Mouse (Mus musculus) layer of hippocampus, adult 2 months (tissue): ENCODE measurements around the gene Agrn. TPM values are rescaled to one million over a fixed set of nuclear protein-coding genes. Genes with fewer than 3 reads are reported as not detected.

Experiments used
- DNase-seq, 2 experiments: peaks; one replicate each; pipeline ENCODE4 v3.0.0; 2022; ENCODE audit warnings: low spot score in 2 of 2
- H3K27ac ChIP-seq: fragments of 200-600 bp; 2 replicates; pipeline ENCODE4 v1.8.1; 2022
- H3K4me3 ChIP-seq: fragments of 200-600 bp; 2 replicates; pipeline ENCODE4 v1.8.1; 2022; ENCODE audit warnings: mild to moderate bottlenecking
- CTCF ChIP-seq: fragments of 200-600 bp; conservative IDR thresholded peaks from 2 replicates; pipeline ENCODE4 v1.8.1; 2022; ENCODE audit warnings: antibody characterized with exemption, mild to moderate bottlenecking, moderate library complexity
- microRNA-seq, 2 experiments: library from miRNA; unstranded; fragments of <30 nt; microRNA quantifications; one replicate each; pipeline ENCODE4 v1.2.0; 2021
- total RNA-seq, 2 experiments: library from RNA; stranded (reverse); gene quantifications; 2 replicates each; pipeline ENCODE4 v1.2.3; 2021

Agrn gene
- total RNA-seq, 2 experiments from 2014 or later: 146 to 148 TPM

DNA sequence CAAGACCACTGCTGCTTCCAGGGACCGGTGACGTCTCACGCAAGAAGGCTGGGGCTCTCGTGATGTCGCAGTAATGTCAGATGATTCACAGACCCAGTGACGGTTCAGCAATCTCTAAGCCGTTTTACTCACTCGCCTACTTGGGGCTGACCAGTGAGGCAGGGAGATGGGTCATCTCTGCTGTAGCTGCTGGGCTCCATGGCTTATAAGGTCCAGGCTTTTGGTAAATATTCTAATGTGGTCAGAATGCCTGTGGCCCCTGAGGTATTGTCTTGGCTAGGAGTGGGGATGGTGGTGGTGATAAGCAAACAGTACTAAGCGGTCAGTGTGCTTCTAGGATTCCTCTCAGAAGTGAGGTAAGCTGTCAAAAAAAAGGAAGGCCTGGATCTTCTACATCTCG, 66.3 kb downstream of the Agrn start:
- Histone ChIP-seq H3K4me3 (no peak overlapping the region), H3K27ac (no peak overlapping the region)
- no peak for TF ChIP-seq CTCF
- DNase-seq: no peak

DNA sequence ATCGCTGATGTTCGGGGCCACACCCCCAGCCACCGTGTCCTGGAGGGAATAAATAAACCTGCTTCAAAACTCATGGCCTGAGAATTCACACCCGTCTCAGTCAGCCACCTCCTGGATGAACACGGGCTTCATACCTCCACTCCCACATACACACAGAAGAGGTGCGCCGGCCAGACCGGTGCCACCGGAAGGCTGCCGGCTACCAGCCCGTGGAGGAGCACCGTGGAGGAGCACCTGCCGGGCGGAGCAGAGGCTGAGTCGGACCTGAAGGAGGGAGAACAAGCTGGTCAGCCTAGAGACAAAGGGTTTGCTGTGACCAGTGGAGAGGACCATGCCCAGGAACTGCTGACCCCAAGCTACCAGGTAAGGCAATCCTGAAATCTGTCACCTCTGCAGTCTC, 66.9 kb downstream of the Agrn start, which contains the start of gene Rnf223:
Rnf223 (plus strand) TSS at position 78 of the 400 bp plus-strand sequence.
- Histone ChIP-seq H3K27ac (no peak within 1 kb of the TSS), H3K4me3 (no peak within 1 kb of the TSS)
- no peak for TF ChIP-seq CTCF
- no peak for DNase-seq

DNA sequence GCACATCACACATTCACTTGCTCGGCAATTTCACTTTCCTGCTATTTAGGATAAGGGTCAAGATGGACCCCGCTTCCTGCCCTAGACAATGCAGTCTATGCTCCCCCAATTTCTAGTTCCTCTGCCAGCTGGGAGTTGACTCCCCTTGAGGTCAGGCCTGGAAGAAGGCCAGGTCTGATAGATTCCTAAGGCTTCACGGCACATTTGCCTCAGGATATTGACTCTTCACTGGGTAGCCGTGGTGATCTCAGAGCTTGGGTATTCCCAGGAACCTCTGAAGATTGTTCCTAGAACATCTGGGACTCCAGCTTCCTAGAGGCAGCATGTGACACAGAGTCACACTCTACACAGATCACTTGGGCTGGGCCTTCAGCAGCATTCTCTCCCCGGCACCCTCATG, 68.5 kb downstream of the Agrn start:
- Histone ChIP-seq H3K27ac (no peak overlapping the region), H3K4me3 (no peak overlapping the region)
- no peak for TF ChIP-seq CTCF
- no peak for DNase-seq

DNA sequence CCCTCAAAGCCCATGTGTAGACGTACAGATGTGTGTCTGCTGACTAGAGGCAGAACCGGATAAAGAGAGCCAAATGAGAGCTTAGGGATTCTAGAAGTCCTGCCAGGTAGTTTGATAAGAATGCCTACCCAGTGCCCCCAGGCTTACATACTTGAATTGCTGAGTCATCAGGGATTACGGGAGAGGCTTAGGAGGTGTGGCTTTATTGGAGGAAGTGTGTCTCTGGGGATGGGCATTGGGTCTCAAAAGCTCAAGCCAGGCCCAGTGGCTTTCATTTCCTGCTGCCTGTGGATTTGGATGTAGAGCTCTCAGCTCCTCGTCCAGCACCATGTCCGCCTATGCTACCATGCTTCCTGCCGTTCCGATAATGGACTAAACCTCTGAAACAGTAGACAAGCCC, 70.4 kb downstream of the Agrn start:
- Histone ChIP-seq H3K27ac (no peak overlapping the region), H3K4me3 (no peak overlapping the region)
- no peak for TF ChIP-seq CTCF
- no peak for DNase-seq

DNA sequence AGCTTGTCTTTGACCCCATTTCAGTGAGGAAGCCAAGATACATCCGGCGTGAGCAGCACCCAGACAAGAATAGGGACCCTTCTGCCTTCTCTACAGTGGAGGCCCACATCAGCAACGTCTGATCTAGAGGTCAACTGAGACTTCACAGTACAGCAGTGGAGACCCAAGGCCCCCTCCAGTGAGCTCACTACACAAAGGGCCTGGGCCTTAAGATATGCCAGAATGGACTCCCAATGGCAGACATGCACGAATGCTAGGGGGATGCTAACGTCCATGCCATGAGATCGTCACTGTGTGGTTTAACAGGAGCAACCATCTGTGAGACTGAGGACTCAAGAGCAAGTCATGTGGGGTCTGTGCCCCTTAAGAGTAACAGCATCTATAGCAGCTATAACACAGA, 71.9 kb downstream of the Agrn start:
- TF ChIP-seq CTCF: no peak
- no peak overlapping the region for H3K27ac ChIP-seq
- no peak overlapping the region for H3K4me3 ChIP-seq
- no peak for DNase-seq

DNA sequence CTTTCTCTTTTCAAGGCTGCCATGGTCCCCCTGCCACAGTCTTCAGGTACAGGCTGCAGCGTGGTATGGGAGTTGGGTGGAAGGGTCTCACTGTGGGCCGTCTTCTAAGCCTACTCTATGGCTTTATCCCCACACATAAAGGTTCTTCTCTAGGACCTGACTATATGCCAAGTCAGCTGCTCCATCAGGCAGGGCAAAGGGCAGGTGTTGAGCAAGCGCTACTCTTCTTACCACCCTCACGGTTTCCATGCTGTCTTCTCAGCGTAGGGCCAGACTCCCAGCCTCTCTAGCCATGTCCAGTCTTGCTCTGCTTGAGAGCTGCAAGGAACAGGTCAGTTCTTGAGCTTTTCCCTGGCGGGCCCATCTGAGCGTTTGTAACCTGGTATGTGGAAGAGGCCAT, 73.2 kb downstream of the Agrn start:
- no peak overlapping the region for H3K4me3 ChIP-seq
- TF ChIP-seq CTCF: no peak
- no peak overlapping the region for H3K27ac ChIP-seq
- DNase-seq: no peak

Small RNA genes within 50 kb of the gene (microRNA-seq; reads per million reads assigned to microRNA genes)
- 5.1 to 5.2 reads per million in 2 experiments for gene Mir7658

Other genes with a start within 250 kb of the Agrn start
- gene C1qtnf12, start 235.2 kb downstream of the Agrn start, total RNA-seq: 10 to 100 TPM; 11.5 to 18.0 TPM
- 10 to 100 TPM in 1 of 2 experiments, 1 to 10 TPM in 1; 9.3 to 10.1 TPM for gene B3galt6, start 204.8 kb downstream of the Agrn start, total RNA-seq
- gene Sdf4, start 204.6 kb downstream of the Agrn start, total RNA-seq: 100 to 1,000 TPM; 191 to 194 TPM
- 1 to 10 TPM; 1.3 to 2.3 TPM for gene Tnfrsf4, start 183.6 kb downstream of the Agrn start, total RNA-seq
- gene Tnfrsf18, start 171.3 kb downstream of the Agrn start, total RNA-seq: not detected
- gene Ttll10, start 138.1 kb downstream of the Agrn start, total RNA-seq: under 1 TPM in 1 of 2 experiments, not detected in 1; 0.26 TPM
- 10 to 100 TPM; 27.3 to 34.9 TPM for gene 9430015G10Rik, start 87.5 kb downstream of the Agrn start, total RNA-seq
- 1 to 10 TPM in 1 of 2 experiments, under 1 TPM in 1; 0.79 to 1.1 TPM for gene Rnf223, start 67.0 kb downstream of the Agrn start, total RNA-seq
- gene Isg15, start 3.3 kb upstream of the Agrn start, total RNA-seq: 1 to 10 TPM in 1 of 2 experiments, under 1 TPM in 1; 0.87 to 1.3 TPM
- gene AW011738, start 5.8 kb upstream of the Agrn start, total RNA-seq: 1 to 10 TPM; 5.6 to 7.1 TPM
- under 1 TPM; 0.26 to 0.44 TPM for gene Perm1, start 18.4 kb upstream of the Agrn start, total RNA-seq
- gene Plekhn1, start 37.4 kb upstream of the Agrn start, total RNA-seq: 10 to 100 TPM; 41.4 to 43.1 TPM
- 10 to 100 TPM; 70.7 to 72.1 TPM for gene Noc2l, start 38.5 kb upstream of the Agrn start, total RNA-seq
- 1 to 10 TPM; 4.8 to 5.4 TPM for gene Samd11, start 58.2 kb upstream of the Agrn start, total RNA-seq
- not detected for gene Vmn2r-ps159, start 133.6 kb upstream of the Agrn start, total RNA-seq